Mouse (Mus musculus) CH12.LX (cell line): ENCODE data around the gene Gm20388. TPM values are rescaled to one million over a fixed set of nuclear protein-coding genes. Genes with fewer than 3 reads are reported as not detected.

Source experiments
- DNase-seq: peaks from one replicate; pipeline ENCODE4 v3.0.0-alpha.2; 2013; ENCODE audit errors: extremely low read depth
- H3K27ac ChIP-seq: 2 replicates; pipeline ENCODE4 v1.5.1; 2012; ENCODE audit warnings: low read depth, mild to moderate bottlenecking, control low read depth, moderate library complexity; ENCODE audit not compliant: insufficient read depth
- H3K27me3 ChIP-seq: replicated peaks from 2 replicates; pipeline ENCODE3; 2012; ENCODE audit warnings: inconsistent platforms
- H3K36me3 ChIP-seq, 2 experiments: replicated peaks in 1 of 2; 2 replicates each; pipeline versions ENCODE3 to v1.6.1; 2012; ENCODE audit warnings: inconsistent platforms in 1 of 2, low read length in 1 of 2, mild to moderate bottlenecking in 1 of 2, mixed read lengths in 1 of 2, moderate library complexity in 1 of 2; ENCODE audit not compliant: control insufficient read depth in 1 of 2, insufficient read depth in 1 of 2
- H3K4me1 ChIP-seq, 2 experiments: 2 replicates each; pipeline ENCODE4 v1.6.1; 2012; ENCODE audit warnings: inconsistent platforms in 1 of 2, moderate library complexity in 1 of 2; ENCODE audit not compliant: insufficient read depth in 2 of 2, control insufficient read depth in 1 of 2
- H3K4me2 ChIP-seq: 2 replicates; pipeline ENCODE4 v1.6.1; 2012; ENCODE audit warnings: low read depth, mild to moderate bottlenecking, control low read depth; ENCODE audit not compliant: poor library complexity, insufficient read depth, severe bottlenecking
- H3K4me3 ChIP-seq, 3 experiments: fragments of 150-350 bp in 1 of 3; sonication (generic) in 1 of 3; replicated peaks in 1 of 3; 2 replicates each; pipeline versions ENCODE3 to v1.5.1; 2011 to 2012; ENCODE audit warnings: low read depth in 2 of 3, low read length in 2 of 3, mild to moderate bottlenecking in 2 of 3, moderate library complexity in 2 of 3, control low read depth in 1 of 3, improper control_type of control experiment in 1 of 3, inconsistent platforms in 1 of 3, mixed read lengths in 1 of 3; ENCODE audit not compliant: poor library complexity in 1 of 3
- H3K79me2 ChIP-seq: replicated peaks from 2 replicates; pipeline ENCODE4 v1.6.1; 2012; ENCODE audit warnings: mild to moderate bottlenecking, moderate library complexity; ENCODE audit not compliant: control insufficient read depth, poor library complexity, insufficient read depth, severe bottlenecking; ENCODE audit errors: extremely low read depth
- H3K9ac ChIP-seq: 2 replicates; pipeline ENCODE4 v1.6.1; 2012; ENCODE audit warnings: low read depth, mild to moderate bottlenecking, control low read depth, moderate library complexity; ENCODE audit not compliant: insufficient read depth
- H3K9me3 ChIP-seq: replicated peaks from 2 replicates; pipeline ENCODE3; 2012; ENCODE audit warnings: low read length, inconsistent platforms, mixed read lengths
- BHLHE40 ChIP-seq: IDR thresholded peaks from 2 replicates; pipeline ENCODE4 v1.6.1; 2011; ENCODE audit warnings: mild to moderate bottlenecking, low read depth, low read length, improper control_type of control experiment
- CHD1 ChIP-seq: IDR thresholded peaks from 2 replicates; pipeline ENCODE4 v1.6.1; 2012; ENCODE audit warnings: low read depth, low read length, improper control_type of control experiment, inconsistent platforms
- CHD2 ChIP-seq: IDR thresholded peaks from 2 replicates; pipeline ENCODE4 v1.6.1; 2011; ENCODE audit warnings: low read length, improper control_type of control experiment
- E2F4 ChIP-seq: IDR thresholded peaks from 2 replicates; pipeline ENCODE4 v1.6.1; 2011; ENCODE audit warnings: low read depth, low read length, improper control_type of control experiment; ENCODE audit not compliant: insufficient replicate concordance
- ELF1 ChIP-seq: IDR thresholded peaks from 2 replicates; pipeline ENCODE4 v1.6.1; 2014; ENCODE audit warnings: low read depth, mild to moderate bottlenecking, inconsistent platforms, low read length, improper control_type of control experiment
- HCFC1 ChIP-seq: IDR thresholded peaks from 2 replicates; pipeline ENCODE4 v1.6.1; 2012; ENCODE audit warnings: low read depth, mild to moderate bottlenecking, inconsistent platforms, low read length, improper control_type of control experiment
- IRF4 ChIP-seq: IDR thresholded peaks from 2 replicates; pipeline ENCODE4 v1.6.1; 2014; ENCODE audit warnings: low read depth, mild to moderate bottlenecking, inconsistent platforms, low read length, improper control_type of control experiment
- JUN ChIP-seq: IDR thresholded peaks from 2 replicates; pipeline ENCODE4 v1.6.1; 2011; ENCODE audit warnings: low read depth, mild to moderate bottlenecking, low read length, improper control_type of control experiment, moderate library complexity; ENCODE audit not compliant: insufficient read depth
- KAT2A ChIP-seq: IDR thresholded peaks from 2 replicates; pipeline ENCODE4 v1.6.1; 2012; ENCODE audit warnings: low read length, improper control_type of control experiment, inconsistent platforms; ENCODE audit not compliant: insufficient replicate concordance
- MAFK ChIP-seq: IDR thresholded peaks from 2 replicates; pipeline ENCODE4 v1.6.1; 2011; ENCODE audit warnings: low read length, improper control_type of control experiment; ENCODE audit not compliant: insufficient replicate concordance
- MAZ ChIP-seq: IDR thresholded peaks from 2 replicates; pipeline ENCODE4 v1.6.1; 2012; ENCODE audit warnings: low read depth, mild to moderate bottlenecking, inconsistent platforms, low read length, improper control_type of control experiment, moderate library complexity
- MXI1 ChIP-seq: IDR thresholded peaks from 2 replicates; pipeline ENCODE4 v1.6.1; 2011; ENCODE audit warnings: mild to moderate bottlenecking, low read depth, low read length, improper control_type of control experiment
- MYC ChIP-seq: IDR thresholded peaks from 2 replicates; pipeline ENCODE4 v1.6.1; 2011; ENCODE audit warnings: low read depth, mild to moderate bottlenecking, improper control_type of control experiment, low read length
- NELFE ChIP-seq: IDR thresholded peaks from 2 replicates; pipeline ENCODE4 v1.6.1; 2011; ENCODE audit warnings: low read depth, low read length, improper control_type of control experiment
- NRF1 ChIP-seq: IDR thresholded peaks from 2 replicates; pipeline ENCODE4 v1.6.1; 2014; ENCODE audit warnings: low read depth, mild to moderate bottlenecking, inconsistent platforms, low read length, improper control_type of control experiment, moderate library complexity
- POLR2A ChIP-seq: IDR thresholded peaks from 2 replicates; pipeline ENCODE4 v1.6.1; 2011; ENCODE audit warnings: low read depth, mild to moderate bottlenecking, improper control_type of control experiment, low read length
- POLR2AphosphoS2 ChIP-seq: IDR thresholded peaks from 2 replicates; pipeline ENCODE4 v1.6.1; 2011; ENCODE audit warnings: low read depth, low read length, improper control_type of control experiment
- RAD21 ChIP-seq: IDR thresholded peaks from 2 replicates; pipeline ENCODE4 v1.6.1; 2011; ENCODE audit warnings: low read depth, mild to moderate bottlenecking, low read length, improper control_type of control experiment, moderate library complexity
- RCOR1 ChIP-seq: conservative IDR thresholded peaks from 2 replicates; pipeline ENCODE4 v1.6.1; 2012; ENCODE audit warnings: low read depth, mild to moderate bottlenecking, inconsistent platforms, low read length, improper control_type of control experiment
- ZC3H11A ChIP-seq: IDR thresholded peaks from 2 replicates; pipeline ENCODE4 v1.6.1; 2012; ENCODE audit warnings: low read depth, mild to moderate bottlenecking, inconsistent platforms, low read length, improper control_type of control experiment
- dilution Hi-C: fragments of 300-500 bp; cut with MboI; formaldehyde crosslinking; loops from 2 replicates; pipeline ENCODE4 v1.14.3; 2020; ENCODE audit warnings: low sequenced_read_pairs; ENCODE audit not compliant: extremely low pct_unique_long_range_greater_than_20kb, extremely low pct_ligation_motif_present
- in situ Hi-C: fragments of 300-500 bp; cut with MboI; formaldehyde crosslinking; loops from 3 replicates; pipeline ENCODE4 v1.14.3; 2019; ENCODE audit warnings: low sequenced_read_pairs, low pct_ligation_motif_present, low pct_unique_long_range_greater_than_20kb, mixed read lengths
- polyA plus RNA-seq: library from polyadenylated mRNA; unstranded; fragments of >175 nt; gene quantifications from 2 replicates; pipeline ENCODE4 v1.2.1, GENCODE M21; 2012; ENCODE audit warnings: low read depth; ENCODE audit not compliant: insufficient read length
- total RNA-seq, 2 experiments: library from RNA; depleted of rRNA; stranded (reverse); fragments of 300-350 nt in 1 of 2; fragments of >200 nt in 1 of 2; gene quantifications; 2 replicates each; pipeline ENCODE4 v1.2.3; 2012 to 2014

The Gm20388 gene
- total and polyA plus RNA-seq, 3 experiments, result 14.8 to 26.3 (median 22.2) TPM

DNA sequence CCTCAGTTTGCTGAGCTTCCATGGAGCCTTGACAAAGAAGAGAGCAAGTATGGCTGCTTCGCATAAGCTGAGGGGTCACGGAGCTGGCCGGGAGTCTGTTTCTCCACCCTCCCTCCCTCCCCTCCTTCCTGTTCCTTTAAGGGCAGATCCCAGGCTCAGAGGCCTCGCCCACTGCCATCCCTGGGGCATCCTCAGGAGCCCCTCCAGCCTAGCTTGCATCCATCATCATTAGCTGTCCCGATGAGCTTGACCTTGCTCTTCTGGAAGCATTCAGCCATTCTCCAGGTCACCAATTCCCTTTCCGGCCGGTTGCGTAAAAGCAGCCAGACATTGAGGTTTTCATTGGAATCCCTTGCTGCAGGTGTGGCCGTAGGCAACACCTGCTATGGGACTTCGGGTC, 2144.7 kb downstream of the Gm20388 start:
- dilution Hi-C loops, result no loop called here
- Histone ChIP-seq H3K4me2 (no peak overlapping the region), H3K9me3 (no peaks in the 10 kb centered on the region), H3K9ac (no peak overlapping the region), H3K4me1 (peaks cover 16 to 25% of the 10 kb centered on the region in 2 experiments), H3K27me3 (peaks cover 53% of the 10 kb centered on the region), H3K27ac (no peak overlapping the region), H3K36me3 (no peaks in the 10 kb centered on the region), H3K4me3 (no peak overlapping the region), H3K79me2 (no peaks in the 10 kb centered on the region)
- no peak for DNase-seq
- TF ChIP-seq MYC (no peak), JUN (no peak), IRF4 (no peak), POLR2AphosphoS2 (no peak), RCOR1 (no peak), E2F4 (no peak), NELFE (no peak), ZC3H11A (no peak), HCFC1 (no peak), POLR2A (no peak), KAT2A (no peak), RAD21 (no peak), NRF1 (no peak)
- in situ Hi-C loops, result no loop called here

DNA sequence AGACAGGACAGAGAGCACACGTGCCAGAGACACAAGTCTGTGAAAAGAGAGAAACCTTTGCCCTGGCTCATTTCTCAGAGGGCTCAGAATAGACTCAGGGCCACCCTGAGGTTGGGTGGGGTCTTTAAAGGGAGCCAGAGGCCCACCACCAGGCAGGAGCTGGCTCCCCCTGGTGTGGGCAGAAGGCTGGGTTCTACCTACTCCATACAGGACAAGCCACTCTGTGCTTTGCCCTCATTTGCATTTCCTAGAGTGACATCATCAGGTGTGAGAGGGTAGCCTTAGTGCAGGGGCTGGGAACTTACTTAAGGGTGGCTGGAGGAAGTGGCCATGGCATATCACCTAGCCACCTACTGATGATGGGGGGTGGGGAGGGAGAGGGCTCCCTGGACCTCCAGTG, 2145.5 kb downstream of the Gm20388 start:
- H3K36me3 ChIP-seq, result no peaks in the 10 kb centered on the region
- DNase-seq, result peak; percentile 26
- dilution Hi-C loops (no loop called here), in situ Hi-C loops (no loop called here)
- no peaks in the 10 kb centered on the region for H3K79me2 ChIP-seq
- TF ChIP-seq KAT2A (no peak), JUN (peak; percentile 55), ELF1 (peak; percentile 43; the same call in 1 of the 2 replicates), BHLHE40 (peak; percentile 41; the same call in 1 of the 2 replicates)
- H3K27me3 ChIP-seq, result peaks cover 46% of the 10 kb centered on the region
- no peak overlapping the region for H3K4me2 ChIP-seq
- H3K9me3 ChIP-seq, result no peaks in the 10 kb centered on the region
- H3K9ac ChIP-seq, result no peak overlapping the region
- H3K4me3 ChIP-seq, result no peak overlapping the region
- no peak overlapping the region for H3K27ac ChIP-seq
- peaks cover 16 to 25% of the 10 kb centered on the region in 2 experiments for H3K4me1 ChIP-seq

DNA sequence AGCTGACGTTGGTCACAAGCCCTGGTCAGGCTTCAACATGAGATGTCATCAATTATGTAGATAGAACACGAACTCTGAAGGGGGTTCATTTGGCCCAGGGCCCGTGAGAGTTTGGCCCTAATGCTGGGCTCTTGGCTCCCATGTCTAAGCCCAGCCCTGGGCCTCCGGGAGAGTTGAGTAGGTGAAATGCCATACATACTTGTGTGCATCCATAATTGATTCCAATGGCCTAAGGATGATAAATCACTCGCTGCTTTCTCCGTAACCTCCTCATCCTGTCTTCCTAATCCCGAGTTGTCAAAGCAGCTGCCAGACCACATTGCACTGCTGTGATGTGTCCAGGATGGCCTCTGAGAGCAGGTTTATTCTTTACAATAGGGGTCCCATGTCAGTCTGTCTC, 2146.2 kb downstream of the Gm20388 start:
- Histone ChIP-seq H3K4me1 (peaks cover 16 to 25% of the 10 kb centered on the region in 2 experiments), H3K36me3 (no peaks in the 10 kb centered on the region), H3K27ac (no peak overlapping the region), H3K4me2 (no peak overlapping the region), H3K9ac (no peak overlapping the region), H3K27me3 (peaks cover 38% of the 10 kb centered on the region), H3K9me3 (no peaks in the 10 kb centered on the region), H3K4me3 (no peak overlapping the region), H3K79me2 (no peaks in the 10 kb centered on the region)
- in situ Hi-C loops (no loop called here), dilution Hi-C loops (no loop called here)
- TF ChIP-seq CHD1 (no peak), CHD2 (no peak), MAFK (no peak), MXI1 (no peak), MAZ (no peak), IRF4 (no peak)
- no peak for DNase-seq
